Mouse (Mus musculus) telencephalon, adult 2 months (tissue): ENCODE measurements around the gene Spred3.

Experiments used
- DNase-seq: peaks from one replicate; pipeline ENCODE4 v3.0.0-alpha.2; 2011; ENCODE audit warnings: low read depth, low spot score

Spred3 gene

DNA sequence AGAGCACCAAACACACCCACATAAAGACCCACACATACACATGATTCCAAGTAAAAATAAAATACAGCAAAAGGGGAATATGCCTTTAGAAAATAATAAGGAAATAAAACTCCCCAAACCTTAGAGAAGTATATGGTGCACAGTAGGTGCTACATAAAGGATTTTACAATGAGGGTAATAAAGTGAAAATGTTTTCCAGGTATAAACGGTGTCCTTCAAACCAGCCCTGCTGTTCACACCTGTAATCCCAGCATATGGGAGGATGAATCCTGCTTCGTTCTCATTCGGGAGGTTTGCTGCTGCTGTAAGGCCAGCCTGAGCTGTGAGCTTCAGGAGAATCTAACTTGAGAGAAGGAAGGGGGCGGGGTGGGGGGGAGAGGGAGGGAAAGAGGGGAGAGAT is 36.0 kb downstream of the Spred3 start:
- DNase-seq, result no peak

DNA sequence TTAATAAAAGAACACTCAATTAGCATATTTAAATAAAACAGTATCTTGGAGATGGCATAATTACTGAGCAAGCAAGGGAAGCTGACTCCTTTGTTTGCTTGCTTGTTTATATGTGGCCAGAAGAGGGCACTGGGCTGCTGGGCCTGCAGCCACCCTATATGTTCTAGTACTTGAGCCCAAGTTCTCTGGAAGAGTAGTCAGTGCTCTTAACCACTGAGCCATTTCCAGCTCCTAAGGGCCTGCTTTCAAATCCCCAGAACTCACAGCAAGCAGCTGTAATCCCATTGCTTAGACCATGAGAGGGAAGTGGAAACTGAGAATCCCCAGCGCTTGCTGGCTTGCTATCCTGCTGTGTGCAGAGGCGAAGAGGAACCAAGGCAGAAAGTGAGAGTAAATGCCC is 41.5 kb downstream of the Spred3 start:
- DNase-seq, result no peak

GRCm38 (mm10) chr7:29126173-29126915 is 43.9 kb downstream of the Spred3 start:
- DNase-seq, result no peak

DNA sequence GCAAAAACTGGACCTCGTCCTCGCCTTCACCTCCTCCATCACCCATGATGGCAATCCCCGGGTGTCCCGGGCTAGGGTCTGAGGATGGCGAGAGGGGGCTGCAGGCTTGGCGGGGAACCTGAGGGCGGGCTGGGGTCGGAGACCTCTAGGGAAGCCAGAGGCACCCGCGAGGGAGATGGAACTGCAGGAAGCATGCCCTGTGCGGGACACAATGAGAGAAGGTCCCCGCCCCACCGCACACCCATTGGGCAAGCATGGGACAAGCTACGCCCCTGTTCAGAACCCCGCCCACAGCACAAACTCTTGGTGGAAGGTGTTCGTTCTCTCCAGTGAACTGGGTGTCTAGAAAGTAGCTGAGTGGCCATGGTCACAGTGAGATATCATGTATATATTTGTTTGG is 45.2 kb downstream of the Spred3 start, which contains the start of gene Ryr1:
Gene Ryr1, minus strand, starts transcription at position 210 of the 400 bp plus-strand sequence.
- DNase-seq, result no peak

- DNase-seq, result no peak
These were observed 46.5 kb downstream of the Spred3 start for GRCm38 (mm10) chr7:29123531-29124358.

DNA sequence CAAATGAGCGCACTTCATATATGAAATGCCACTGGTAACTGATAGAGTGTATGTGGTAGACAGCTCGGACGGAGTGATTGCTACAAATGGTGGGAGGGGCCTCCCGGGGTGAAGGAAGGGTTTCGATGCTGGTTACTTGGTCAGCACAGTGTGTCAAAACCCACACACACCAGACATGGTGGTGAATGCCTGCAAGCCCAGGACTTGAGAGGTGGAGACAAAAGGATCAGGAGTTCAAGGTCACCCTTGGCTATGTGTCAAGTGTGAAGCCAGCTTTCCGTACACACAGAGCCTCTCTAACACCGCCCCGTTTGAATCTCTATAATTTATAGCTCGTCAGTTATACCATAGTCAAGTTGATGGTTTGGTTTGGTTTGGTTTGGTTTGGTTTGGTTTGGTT is 47.4 kb downstream of the Spred3 start:
- DNase-seq, result no peak

DNA sequence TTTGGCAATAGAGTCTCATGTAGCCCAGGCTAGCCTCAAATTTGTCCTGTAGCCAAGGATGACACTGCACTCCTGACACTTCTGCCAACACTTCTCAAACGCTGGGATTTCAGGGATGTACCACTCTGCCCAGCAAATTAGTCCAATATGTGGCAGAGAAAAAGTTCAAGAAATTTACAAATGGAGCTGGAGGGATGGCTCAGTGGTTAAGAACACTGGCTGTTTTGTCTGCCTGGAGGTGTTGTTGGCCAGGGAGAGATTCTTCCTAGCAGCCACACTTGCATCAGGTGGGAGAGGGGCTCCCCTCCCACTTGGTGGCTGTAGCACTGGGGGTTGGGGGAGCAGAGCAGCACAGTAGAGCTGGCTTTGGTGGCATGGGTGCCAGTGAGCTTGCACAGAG is 50.7 kb downstream of the Spred3 start:
- no peak for DNase-seq

- DNase-seq, result no peak
These were observed 51.9 kb downstream of the Spred3 start for GRCm38 (mm10) chr7:29118142-29118851.

DNA sequence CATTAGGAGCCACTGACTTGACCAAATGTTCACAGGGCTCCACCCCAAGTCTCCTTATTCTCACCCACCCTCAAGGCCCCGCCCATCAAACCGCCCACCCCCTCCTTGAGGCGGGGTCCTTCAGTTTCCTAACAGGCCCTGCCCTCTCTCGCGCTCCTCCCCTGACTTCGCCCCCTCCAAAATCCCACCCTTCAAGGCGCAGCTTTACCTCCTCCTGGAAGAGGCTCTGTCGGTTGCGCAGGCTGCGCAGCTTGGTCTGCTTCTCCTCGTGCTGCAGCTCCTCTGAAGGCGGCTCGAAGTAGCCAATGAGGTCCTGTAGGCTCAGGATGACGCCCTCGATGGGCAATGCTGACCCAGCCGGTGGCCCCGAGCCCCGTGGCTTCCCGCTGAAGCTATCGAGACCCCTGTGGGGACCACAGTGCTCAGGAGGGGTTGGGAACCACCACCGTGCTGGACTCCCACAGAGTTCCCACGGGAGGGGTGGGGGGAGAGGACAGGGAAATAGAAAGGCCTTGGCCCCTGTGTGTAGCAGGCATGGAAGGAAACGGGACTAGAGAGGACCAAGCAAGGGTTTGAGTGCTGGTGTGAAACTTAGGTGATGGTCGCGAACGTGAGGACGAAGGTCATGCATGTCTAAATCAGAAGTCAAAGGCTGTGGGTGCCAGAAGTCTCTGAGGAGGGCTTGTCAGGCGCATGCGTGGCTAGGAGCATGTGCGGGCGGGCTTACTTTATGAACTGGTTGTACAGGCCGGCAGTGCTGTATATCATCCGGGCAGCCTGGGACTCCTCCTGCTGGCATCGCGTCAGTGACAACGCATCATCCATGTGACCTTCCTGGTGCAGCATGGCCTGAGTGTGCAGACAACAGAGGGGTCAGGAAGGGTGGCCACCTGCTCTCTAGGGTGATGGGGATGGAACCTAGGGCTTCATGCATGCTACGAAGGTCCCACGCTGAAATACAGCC is 60.9 kb downstream of the Spred3 start:
- DNase-seq, result no peak
